ENCODE assay signal across 21 mouse cellular contexts in genomic region chr11:22349945-22350344, GRCm38 (mm10).
"Had no signal": no experiment of that assay in that cellular context is flagged by ENCODE, and none has a peak within 500 bp of the region (broad histone marks: within the 10 kb centered on the region; RNA-seq: fewer than 3 reads in every experiment).

No protein-coding gene starts in this region.

- H3K27ac ChIP-seq: liver, embryonic 13.5 days; liver, embryonic 15.5 days; lung, embryonic 15.5 days; midbrain, embryonic 13.5 days; neural tube, embryonic 13.5 days; neural tube, embryonic 15.5 days had no signal

- ATAC-seq: liver, postnatal 0 days; lung, postnatal 0 days; midbrain, embryonic 13.5 days; midbrain, embryonic 16.5 days had no signal

- H3K4me2 ChIP-seq: liver, embryonic 13.5 days; liver, embryonic 15.5 days; lung, embryonic 15.5 days; midbrain, embryonic 11.5 days; midbrain, embryonic 13.5 days; neural tube, embryonic 13.5 days; neural tube, embryonic 15.5 days had no signal

- H3K4me3 ChIP-seq: liver, embryonic 13.5 days; liver, embryonic 15.5 days; lung, embryonic 15.5 days; midbrain, embryonic 13.5 days; myocyte; neural tube, embryonic 13.5 days; neural tube, embryonic 15.5 days had no signal

- DNase-seq: liver, embryonic 13.5 days; liver, postnatal 0 days; lung, adult 2 months; lung, postnatal 4 days; retina, postnatal 1 day; right cerebral cortex, adult 18-20 months; right cerebral cortex, postnatal 25 days; right cerebral cortex, postnatal 4 days; spleen, adult 18-20 months; thymus, adult 18-20 months; thymus, postnatal 14 days; thymus, postnatal 36 days had no signal

- H3K27me3 ChIP-seq: liver, embryonic 13.5 days; liver, embryonic 15.5 days; lung, embryonic 15.5 days; midbrain, embryonic 13.5 days; neural tube, embryonic 13.5 days; neural tube, embryonic 15.5 days had no signal

- H3K9ac ChIP-seq: liver, embryonic 13.5 days; liver, embryonic 15.5 days; liver, postnatal 0 days; lung, embryonic 15.5 days; midbrain, embryonic 13.5 days; neural tube, embryonic 13.5 days; neural tube, embryonic 15.5 days had no signal

- H3K36me3 ChIP-seq: liver, embryonic 13.5 days; liver, embryonic 15.5 days; lung, embryonic 15.5 days; midbrain, embryonic 13.5 days; neural tube, embryonic 13.5 days; neural tube, embryonic 15.5 days had no signal

- H3K4me1 ChIP-seq: liver, embryonic 13.5 days; liver, embryonic 15.5 days had no signal

- H3K9me3 ChIP-seq: liver, embryonic 13.5 days; liver, embryonic 15.5 days; lung, embryonic 15.5 days; midbrain, embryonic 13.5 days; neural tube, embryonic 13.5 days; neural tube, embryonic 15.5 days had no signal
